Mouse (Mus musculus): ENCODE measurements at regions not wholly inside any gene's neighbourhood (a gene's known extent, or its start where the extent isn't known, plus 50 kb on each side); places are given as distances from the start of the nearest gene placed in this dataset.

DNA sequence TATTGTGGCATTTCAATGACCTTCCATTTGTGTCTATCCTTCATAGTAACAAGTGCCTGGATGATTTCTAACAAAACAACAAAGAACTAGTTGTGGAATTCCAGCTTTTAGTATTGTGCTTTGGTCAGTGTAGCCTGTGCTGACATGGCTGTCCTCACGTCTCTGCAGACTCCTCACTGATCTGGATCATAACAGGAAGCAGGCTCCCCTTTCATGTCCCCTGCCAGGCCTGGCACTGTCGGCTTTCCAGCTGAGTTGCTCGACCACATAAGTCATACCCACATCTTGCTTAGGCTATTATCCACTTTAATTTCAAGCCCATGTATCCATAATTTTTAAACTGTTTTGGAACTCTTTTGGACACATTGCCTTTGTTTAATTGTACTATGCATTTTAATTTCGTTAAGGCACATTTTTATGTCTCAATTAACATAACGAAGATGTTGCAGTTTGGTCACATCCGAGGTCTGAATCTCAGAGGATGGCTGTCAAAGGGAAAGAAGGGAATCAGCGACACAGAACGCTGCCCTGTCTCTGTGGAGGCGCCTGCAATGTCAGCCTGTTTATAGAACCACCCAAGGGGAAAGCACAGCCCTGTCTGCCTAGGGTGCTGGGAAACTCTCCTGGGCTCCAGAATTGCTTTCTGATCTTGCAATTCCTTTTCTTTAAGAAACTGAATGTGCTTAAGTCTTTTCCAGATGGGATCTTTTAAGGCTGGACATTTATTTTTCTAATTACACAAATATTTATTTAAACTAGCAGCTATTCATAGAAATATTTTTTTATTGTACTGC lies 215.5 kb upstream of the Ndst3 start:
- 44% methylated on average over 9 of the region's 9 CpGs for WGBS
- no peak for DNase-seq (ENCODE audit: low read depth, low spot score)

DNA sequence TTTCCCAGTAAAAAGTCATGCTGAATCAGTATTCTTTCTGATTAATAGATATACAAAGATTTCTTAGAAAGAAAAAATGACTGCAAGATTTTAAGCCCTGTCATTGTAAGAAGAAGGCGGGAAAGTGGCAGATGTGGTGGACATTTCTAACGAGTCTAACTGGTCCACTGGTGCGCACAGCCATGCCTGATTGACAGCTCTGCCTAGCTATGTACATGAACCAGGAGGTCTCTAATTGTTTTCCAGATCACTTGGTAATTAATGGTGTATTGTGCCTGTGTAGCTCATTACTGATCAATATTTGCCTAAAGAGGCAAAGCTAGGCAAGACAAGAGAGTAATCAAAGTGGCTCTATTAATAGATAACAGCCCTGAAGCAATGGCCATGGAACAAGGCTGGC lies 227.5 kb upstream of the Ndst3 start:
- 83% methylated on average over 3 of the region's 3 CpGs for WGBS
- DNase-seq (ENCODE audit: low read depth, low spot score), result no peak

DNA sequence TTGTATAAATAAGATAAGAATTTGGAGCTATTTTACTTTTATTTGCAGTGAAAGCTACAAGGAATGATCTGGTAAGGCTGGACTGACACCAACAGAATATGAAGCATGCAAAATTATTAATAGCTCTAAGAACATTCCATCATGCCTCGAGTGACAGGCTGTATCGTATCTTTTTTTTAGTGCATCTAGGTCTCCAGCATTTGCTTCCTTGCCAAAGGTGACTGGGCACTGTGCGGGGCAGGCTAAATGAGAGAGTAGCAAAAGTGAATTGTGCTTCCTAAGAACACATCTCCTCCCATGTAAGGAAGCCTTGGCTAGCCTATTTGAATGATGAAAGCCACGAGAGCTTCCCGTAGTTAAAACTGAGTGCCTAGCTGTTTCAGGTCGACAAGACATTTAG lies 261.5 kb upstream of the Ndst3 start:
- no peak for DNase-seq (ENCODE audit: low read depth, low spot score)
- 74% methylated on average over 6 of the region's 6 CpGs for WGBS

DNA sequence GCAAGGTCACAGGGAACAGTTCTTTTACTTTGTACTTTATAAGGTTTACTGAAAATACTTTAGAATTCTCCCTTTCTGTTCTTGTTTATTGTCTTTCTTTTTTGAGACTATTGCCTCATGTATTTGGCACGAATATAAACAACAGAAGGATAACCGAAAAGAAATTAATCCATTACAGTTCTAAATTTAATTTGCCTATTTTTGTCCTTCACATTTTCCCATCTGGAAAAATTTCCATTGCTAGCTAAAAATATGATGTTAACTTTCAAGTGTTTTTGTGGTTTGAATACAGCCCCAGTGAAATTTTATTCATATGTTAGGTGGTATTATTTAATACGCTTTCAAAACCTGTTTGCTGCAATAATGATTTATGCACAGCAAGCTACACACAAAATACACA lies 276.7 kb upstream of the Ndst3 start:
- WGBS, result 82% methylated on average over 3 of the region's 3 CpGs
- DNase-seq (ENCODE audit: low read depth, low spot score), result no peak

DNA sequence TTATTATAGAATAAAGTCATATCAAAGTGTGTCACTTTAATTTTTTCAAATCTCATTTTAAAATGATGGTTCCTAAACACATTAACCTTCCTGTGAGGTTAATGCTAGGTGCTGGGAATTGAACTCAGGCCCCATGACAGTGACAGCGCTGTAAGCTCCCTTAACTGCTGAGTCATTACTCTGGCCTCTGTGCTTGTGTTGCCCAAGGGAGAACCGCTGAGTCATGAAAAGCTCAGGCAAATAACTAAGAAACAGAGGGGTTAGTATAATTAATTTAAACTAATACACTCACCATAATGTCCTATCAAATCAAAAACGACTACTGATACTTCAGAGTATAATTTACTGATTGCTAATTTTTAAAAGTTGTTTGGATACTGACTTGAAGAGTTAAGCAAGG lies 281.7 kb upstream of the Ndst3 start:
- 81% methylated on average over 3 of the region's 3 CpGs for WGBS
- no peak for DNase-seq (ENCODE audit: low read depth, low spot score)

DNA sequence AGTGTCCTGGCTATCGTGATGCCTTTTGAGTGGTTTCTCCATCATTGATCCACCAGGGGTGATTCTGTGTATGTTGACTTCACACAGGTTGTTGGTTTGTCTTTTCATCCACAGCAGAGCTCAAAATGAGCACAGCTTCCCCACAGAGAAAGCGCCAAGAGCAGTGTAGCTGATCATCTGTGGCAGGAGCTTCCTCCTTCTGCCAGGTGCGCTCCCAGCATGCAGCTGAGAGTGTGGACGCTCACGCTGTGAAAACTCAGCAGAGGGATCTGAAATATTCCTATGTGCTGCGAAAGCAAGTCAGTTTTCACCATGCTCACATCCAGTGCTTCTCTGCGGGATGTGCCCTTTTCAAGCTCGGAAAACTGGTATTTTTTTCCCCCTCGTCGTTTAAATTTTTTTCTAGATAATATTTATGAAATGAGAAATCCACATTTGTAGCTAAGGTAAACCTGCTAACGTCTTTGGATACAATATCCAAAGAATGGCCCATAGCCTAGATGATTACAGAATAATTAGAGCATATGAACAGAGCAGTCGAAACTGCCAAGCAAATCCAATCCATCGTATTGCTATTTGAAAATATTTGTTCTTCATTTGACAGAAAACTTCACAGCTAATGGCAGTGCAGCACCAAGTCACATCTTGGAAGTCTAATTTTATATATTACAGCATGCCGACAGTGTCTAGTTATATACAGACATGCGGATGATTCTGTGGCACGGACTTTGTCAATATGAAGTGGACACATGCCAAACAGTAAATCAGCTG lies 283.3 kb upstream of the Ndst3 start:
- no peak for DNase-seq (ENCODE audit: low read depth, low spot score)
- 72% methylated on average over 16 of the region's 16 CpGs for WGBS

DNA sequence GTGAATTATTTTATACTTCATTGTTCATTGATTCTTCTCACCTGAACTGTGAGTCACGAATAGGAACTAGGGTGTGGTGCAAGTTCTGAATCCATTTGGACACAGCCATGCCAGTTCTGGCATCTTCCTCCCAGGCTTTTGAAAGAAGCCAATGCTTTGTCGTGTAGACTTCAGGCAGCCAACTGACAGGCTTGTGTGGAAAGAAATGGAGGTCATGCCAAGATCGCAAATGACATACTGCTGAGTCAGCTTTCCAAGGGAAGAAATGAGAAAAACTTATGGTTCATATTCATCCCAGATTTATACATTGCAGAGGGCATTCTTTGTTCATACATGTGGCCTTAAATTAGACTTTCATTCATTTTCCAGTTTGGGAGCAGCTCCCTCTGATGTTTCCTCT lies 285.8 kb upstream of the Ndst3 start:
- whole genome bisulfite sequencing, result 75% methylated on average over 3 of the region's 3 CpGs

DNA sequence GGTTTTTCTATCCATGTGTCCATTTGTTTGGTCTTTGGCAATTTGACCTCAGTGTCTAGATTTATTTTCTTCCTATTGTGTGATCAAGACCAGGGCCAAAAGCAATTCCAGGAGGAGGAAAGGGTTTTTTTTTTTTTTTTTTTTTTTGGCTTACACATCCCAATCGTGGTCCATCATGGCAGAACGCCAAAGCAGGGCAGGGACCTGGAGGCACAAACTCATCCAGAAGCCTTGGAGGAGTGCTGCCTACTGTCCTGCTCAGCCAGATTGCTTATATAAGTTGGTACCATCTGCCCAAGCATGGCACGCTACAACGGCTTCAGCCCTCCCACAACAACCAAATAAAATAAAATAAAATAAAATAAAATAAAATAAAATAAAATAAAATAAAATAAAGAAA lies 286.5 kb upstream of the Ndst3 start:
- WGBS, result 68% methylated on average over 4 of the region's 4 CpGs
- DNase-seq (ENCODE audit: low read depth, low spot score), result no peak

More for the DNA sequence above, 285.8 kb upstream of the Ndst3 start:
- no peak for DNase-seq (ENCODE audit: low read depth, low spot score)

DNA sequence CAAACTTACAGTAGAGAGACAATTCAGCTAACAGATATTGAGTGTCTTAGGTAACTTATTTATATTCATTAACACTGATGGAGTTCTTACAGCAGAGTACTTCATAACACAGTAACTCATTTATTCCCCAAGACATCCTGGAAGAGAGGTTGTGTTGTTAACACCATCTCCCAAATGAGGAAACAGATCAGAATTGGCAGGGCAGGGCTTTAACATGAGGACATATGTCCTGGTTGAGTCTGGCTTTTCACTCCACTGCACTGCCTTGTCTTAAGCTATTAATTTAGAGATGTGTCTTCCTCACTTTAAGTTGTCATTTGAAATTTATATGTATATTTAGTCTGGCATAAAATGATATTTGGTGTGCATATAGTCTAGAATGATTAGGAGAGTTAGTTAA lies 292.4 kb upstream of the Ndst3 start:
- no peak for DNase-seq (ENCODE audit: low read depth, low spot score)

DNA sequence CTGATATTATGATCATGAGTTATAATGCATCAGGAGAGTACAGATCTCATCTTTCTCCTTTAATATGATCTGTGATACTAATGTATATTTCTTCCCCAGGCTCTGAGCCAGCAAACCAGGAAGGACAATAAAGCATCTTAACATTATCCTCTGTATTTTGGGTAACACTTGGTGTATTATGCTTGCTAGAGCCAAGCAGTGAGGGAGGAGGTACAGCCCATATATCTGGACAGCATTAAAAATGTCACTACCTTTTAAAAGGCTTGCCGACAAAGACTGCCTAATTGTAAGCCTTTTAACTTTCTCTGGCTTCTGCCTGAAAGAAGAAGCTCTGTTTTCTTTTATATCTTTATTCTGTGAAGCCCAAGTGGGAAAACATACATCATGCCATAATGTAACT lies 292.9 kb upstream of the Ndst3 start:
- 33% methylated on average over 1 of the region's 1 CpGs for WGBS
- DNase-seq (ENCODE audit: low read depth, low spot score), result no peak

DNA sequence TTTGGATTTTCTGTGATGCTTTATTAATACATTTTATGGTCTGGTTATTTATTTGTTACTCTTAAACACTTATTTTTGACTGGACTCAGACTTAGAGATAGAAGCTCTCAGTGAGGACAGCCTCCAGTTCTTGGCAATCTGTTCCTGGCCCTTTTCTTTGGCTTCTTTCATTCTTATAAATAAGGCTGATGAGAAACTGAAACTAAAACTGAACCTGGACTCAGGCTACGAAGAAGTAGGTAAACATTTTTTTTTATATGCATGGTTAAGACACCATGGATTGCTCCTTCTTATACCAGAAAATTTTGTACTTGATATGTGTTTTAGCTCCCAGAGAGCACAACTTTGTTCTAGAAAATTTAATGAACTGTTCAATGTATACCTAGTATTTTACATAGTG lies 293.4 kb upstream of the Ndst3 start:
- peak; percentile 21 for DNase-seq (ENCODE audit: low read depth, low spot score)
- WGBS, result 2% methylated on average over 1 of the region's 1 CpGs

DNA sequence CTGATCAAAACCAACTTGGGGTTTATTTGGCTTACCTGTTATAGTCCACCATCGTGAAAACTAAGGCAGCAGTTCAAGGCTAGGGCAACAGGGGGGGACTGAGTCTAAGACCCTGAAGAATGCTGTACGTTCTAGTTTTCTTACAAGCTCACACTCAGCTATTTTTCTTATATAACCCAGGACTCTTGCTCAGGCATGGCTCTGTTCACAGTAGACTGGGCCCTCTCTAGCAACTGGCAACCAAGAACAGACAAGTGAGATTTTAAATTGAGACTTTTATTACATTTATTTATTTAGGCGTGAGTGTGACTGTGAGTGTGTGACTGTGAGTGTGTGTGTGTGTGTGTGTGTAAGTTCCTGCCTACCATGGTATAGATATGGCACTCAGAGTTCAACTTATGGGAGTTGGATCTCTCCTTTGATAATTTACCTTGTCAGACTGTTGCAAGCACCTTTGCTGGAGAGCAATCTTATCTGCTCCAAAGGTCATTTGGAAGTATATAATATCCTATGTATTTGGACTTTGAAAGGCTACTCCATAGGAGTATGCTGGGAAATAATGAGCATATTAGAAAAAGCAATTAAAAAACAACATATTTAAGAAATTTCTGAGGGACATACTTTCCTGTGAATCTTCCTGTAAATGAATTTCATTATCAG lies 309.4 kb upstream of the Ndst3 start:
- WGBS, result 58% methylated on average over 3 of the region's 3 CpGs
- no peak for DNase-seq (ENCODE audit: low read depth, low spot score)

DNA sequence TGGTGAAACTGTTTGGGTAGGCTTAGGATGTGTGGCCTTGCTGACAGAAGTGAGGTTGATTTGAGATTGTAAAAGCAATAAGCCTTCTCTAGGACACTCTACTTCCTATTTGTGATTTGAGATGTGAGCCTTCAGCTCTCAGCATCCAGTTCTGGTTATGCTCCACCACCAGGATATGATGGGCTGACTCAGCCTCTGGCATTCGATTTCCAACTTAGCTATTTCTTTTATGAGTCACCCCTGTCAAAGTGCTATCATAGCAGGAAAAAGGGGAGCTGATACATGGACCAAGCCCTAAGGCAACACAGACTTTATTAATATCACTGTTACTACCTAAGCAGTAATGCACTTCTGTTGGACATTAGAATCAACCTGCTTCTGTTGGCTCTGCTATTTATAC lies 310.2 kb upstream of the Ndst3 start:
- WGBS, result 19% methylated on average over 1 of the region's 1 CpGs
- no peak for DNase-seq (ENCODE audit: low read depth, low spot score)

DNA sequence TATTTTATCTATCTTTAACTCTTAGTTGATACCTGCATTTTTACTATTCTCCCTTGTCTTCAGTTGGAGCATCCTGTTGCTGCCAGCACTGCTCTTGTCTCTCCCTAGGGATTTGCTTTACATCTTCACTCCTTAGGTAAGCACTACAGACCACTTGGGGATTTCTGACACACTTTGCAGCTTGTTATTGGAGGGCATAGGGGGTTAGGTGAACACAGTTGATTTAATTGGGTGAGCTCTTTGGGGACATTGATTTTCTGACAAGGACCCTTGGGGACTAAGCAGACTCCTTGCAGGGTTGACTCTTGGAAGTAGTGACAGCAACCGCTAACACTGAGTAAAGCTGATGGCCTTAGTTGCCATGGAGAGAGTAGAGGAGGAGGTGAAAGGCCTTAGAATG lies 309.0 kb upstream of the Tram1l1 start:
- 74% methylated on average over 1 of the region's 1 CpGs for WGBS

DNA sequence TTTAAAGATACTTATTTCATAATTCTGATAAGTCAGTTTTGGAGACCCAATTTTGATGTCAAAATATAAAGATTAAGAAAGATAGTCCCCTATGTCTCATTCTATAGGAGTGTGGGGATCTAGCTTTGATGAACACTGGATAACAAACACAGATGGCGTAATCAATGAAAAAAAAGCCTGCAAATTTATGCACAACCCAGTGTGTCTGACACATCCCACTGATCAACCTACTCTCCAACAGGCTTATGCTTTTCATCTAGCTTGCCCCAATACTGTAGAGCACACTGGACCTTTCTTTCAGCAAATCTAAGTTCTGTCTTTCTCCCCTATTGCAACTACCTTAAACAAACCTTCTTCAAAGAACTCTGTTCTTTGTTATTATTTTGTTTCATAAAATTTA lies 302.0 kb upstream of the Tram1l1 start:
- 87% methylated on average over 1 of the region's 1 CpGs for WGBS

More for the DNA sequence above, 309.0 kb upstream of the Tram1l1 start:
- DNase-seq (ENCODE audit: low read depth, low spot score), result no peak

DNA sequence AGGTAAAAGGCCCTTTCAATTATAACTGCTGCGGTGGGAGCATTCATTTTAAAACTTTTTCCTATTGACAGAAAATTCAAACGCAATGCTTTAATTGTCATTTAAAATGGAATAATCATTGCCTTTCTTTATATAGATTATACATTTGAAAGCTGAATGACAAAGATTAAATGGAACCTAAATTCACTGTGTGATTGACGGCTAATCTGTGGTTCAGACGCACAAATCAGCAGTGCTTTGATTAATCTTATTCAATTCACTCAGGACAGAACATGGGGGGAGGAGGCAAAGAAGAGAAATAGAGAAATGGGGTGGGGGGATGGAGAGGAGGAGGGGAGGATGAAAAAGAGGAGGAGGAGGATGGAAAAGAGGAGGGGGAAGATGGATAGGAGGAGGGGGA lies 294.5 kb upstream of the Tram1l1 start:
- DNase-seq (ENCODE audit: low read depth, low spot score), result no peak
- 88% methylated on average over 4 of the region's 4 CpGs for WGBS

More for the DNA sequence above, 302.0 kb upstream of the Tram1l1 start:
- DNase-seq (ENCODE audit: low read depth, low spot score), result no peak

DNA sequence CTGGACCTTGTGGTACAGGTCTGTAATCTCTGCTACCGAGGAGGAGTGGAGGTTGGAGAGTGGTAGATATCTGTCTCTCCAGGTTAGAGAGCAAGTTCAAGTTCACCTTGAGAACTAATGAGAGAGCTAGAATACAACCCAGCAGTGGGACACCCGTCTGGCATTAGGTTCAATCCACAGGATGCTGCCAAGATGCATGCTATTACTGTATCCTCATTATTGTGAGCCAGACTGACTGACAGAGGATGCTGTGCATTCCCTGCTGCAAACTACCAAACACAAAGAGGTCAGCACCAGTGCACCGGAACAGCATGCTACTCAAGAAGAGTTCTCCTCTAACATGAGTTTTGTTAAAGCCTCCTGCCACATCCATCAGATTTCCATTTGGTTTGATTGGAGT lies 253.6 kb upstream of the Tram1l1 start:
- no peak for DNase-seq (ENCODE audit: low read depth, low spot score)
- WGBS, result 81% methylated on average over 3 of the region's 3 CpGs

DNA sequence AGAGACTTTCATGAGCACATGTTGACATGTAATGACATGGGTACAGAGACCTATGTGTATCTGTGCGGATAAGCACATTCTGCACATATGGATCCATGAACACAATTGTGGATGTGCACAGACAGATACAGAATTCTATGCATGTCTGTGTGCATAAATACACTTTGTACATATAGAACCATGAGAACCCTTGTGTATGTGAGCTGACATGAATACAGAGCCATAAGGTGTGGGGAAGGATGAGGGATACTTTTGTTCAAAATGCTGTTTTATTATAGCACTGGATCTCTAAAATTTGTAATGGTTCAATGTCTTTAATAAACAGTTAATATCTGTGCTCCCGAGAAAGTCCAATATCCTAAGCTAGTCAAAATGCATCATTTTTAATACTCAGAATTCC lies 253.1 kb upstream of the Tram1l1 start:
- DNase-seq (ENCODE audit: low read depth, low spot score), result no peak
- 89% methylated on average over 2 of the region's 2 CpGs for WGBS

DNA sequence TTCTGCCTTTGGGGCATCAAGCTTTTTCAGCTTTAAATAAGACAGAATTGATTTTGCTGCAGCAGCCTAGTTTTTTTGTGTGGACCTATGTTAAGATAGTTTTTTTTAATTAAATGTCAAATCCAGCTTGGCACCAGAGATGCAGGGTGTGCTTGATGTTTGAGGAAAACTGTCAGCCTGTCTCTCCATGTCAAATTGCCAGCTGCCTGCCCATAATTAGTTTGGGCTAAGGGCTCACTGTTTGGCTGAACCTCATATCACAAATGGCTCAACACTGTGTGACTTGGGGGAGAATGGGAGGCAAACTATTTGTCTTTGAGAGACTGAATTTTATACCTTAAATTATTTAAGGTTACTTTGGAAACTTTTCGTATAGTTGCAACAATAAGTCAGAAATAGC lies 252.7 kb upstream of the Tram1l1 start:
- WGBS, result 80% methylated on average over 1 of the region's 1 CpGs
- DNase-seq (ENCODE audit: low read depth, low spot score), result no peak

DNA sequence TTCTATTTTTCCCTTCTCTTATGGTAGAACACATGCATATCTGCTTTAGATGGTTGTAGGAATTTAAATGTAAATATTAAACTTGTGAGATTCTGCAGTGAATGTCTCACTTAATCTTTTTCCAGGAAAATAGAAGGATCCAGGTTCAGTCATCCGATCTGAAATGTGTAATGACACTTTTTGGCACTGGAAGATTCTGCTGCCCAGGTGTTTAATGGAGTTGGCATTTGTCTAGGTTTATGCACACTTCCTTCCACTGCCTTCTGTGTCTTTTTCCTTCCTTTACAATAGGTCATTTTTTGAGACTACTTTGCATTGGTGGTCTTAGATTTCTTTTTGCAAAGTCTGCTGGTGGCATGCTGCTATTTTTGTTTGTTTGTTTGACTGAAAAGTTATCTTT lies 251.5 kb upstream of the Tram1l1 start:
- WGBS, result 77% methylated on average over 1 of the region's 1 CpGs

More for the DNA sequence above, 251.5 kb upstream of the Tram1l1 start:
- no peak for DNase-seq (ENCODE audit: low read depth, low spot score)

Measured in large intestine, adult 2 months (tissue).